In genomic region chrX:48513824-48514223, GRCm38 (mm10) we compare ENCODE assay signal across 7 mouse cellular contexts. TPM values are rescaled to one million over a fixed set of nuclear protein-coding genes. Genes with fewer than 3 reads are reported as not detected.
DNase-seq lines count a peak whose midpoint lies in the region; ATAC-seq and TF ChIP-seq lines count a peak whose summit lies in the region.

No protein-coding gene starts in this region.

- H3K36me3 ChIP-seq in embryonic facial prominence, embryonic 11.5 days (replicated peaks; ENCODE audit: control insufficient read depth, insufficient read depth, low read depth, low read length): no peaks in the 10 kb centered on the region
- H3K36me3 ChIP-seq in intestine, postnatal 0 days (ENCODE audit: control insufficient read depth, insufficient read depth): no peaks in the 10 kb centered on the region
- H3K36me3 ChIP-seq in neural tube, embryonic 12.5 days: no peaks in the 10 kb centered on the region

- H3K27ac ChIP-seq in embryonic facial prominence, embryonic 11.5 days (replicated peaks; ENCODE audit: low read depth, low read length): no peak overlapping the region
- 0 out of 2 replicates have a peak overlapping the region, but pooled peaks have one; percentile 1 for H3K27ac ChIP-seq in intestine, postnatal 0 days (ENCODE audit: low read depth, low read length)
- no peak overlapping the region for H3K27ac ChIP-seq in neural tube, embryonic 12.5 days

- H3K9me3 ChIP-seq in embryonic facial prominence, embryonic 11.5 days (replicated peaks; ENCODE audit: control insufficient read depth, low read length): no peaks in the 10 kb centered on the region
- no peaks in the 10 kb centered on the region for H3K9me3 ChIP-seq in intestine, postnatal 0 days (ENCODE audit: control insufficient read depth)
- H3K9me3 ChIP-seq in neural tube, embryonic 12.5 days: no peaks in the 10 kb centered on the region

- DNase-seq in thymus, postnatal 14 days: peak; percentile 2
- DNase-seq in thymus, postnatal 4 days: no peak
- peak; percentile 15 for DNase-seq in embryonic facial prominence, embryonic 11.5 days (ENCODE audit: low spot score)
- DNase-seq in cerebellum, adult 11-12 months: no peak
- DNase-seq in retina, postnatal 1 day: no peak

- H3K4me3 ChIP-seq in embryonic facial prominence, embryonic 11.5 days (ENCODE audit: low read depth, low read length): peak overlapping the region; percentile 50
- H3K4me3 ChIP-seq in intestine, postnatal 0 days (ENCODE audit: low read depth, low read length): peak overlapping the region; percentile 52
- H3K4me3 ChIP-seq in neural tube, embryonic 12.5 days: peak overlapping the region; percentile 48

- WGBS in embryonic facial prominence, embryonic 11.5 days: 20% methylated on average over 13 of the region's 13 CpGs
- WGBS in intestine, postnatal 0 days: 18% methylated on average over 13 of the region's 13 CpGs
- WGBS in neural tube, embryonic 12.5 days: 15% methylated on average over 13 of the region's 13 CpGs

- no peak overlapping the region for H3K9ac ChIP-seq in embryonic facial prominence, embryonic 11.5 days (replicated peaks; ENCODE audit: low read length)
- H3K9ac ChIP-seq in intestine, postnatal 0 days (ENCODE audit: low read depth, low read length): no peak overlapping the region
- no peak overlapping the region for H3K9ac ChIP-seq in neural tube, embryonic 12.5 days

- peak overlapping the region; percentile 21 for H3K4me2 ChIP-seq in embryonic facial prominence, embryonic 11.5 days (ENCODE audit: low read depth, low read length)
- H3K4me2 ChIP-seq in intestine, postnatal 0 days (replicated peaks; ENCODE audit: low read depth): peak overlapping the region; percentile 61
- H3K4me2 ChIP-seq in neural tube, embryonic 12.5 days (replicated peaks): peak overlapping the region; percentile 61

- no peaks in the 10 kb centered on the region for H3K4me1 ChIP-seq in embryonic facial prominence, embryonic 11.5 days (ENCODE audit: control insufficient read depth, insufficient read depth, low read length)
- no peaks in the 10 kb centered on the region for H3K4me1 ChIP-seq in intestine, postnatal 0 days (replicated peaks; ENCODE audit: control insufficient read depth, insufficient read depth, low read length)
- no peaks in the 10 kb centered on the region; the same call in 1 of the 2 replicates for H3K4me1 ChIP-seq in neural tube, embryonic 12.5 days

- no peak for TF ChIP-seq CTCF in intestine, postnatal 0 days (IDR thresholded peaks at IDR 0.05; ENCODE audit: low read depth)

- no peaks in the 10 kb centered on the region for H3K27me3 ChIP-seq in embryonic facial prominence, embryonic 11.5 days (ENCODE audit: control insufficient read depth, insufficient read depth, low read length)
- no peaks in the 10 kb centered on the region for H3K27me3 ChIP-seq in intestine, postnatal 0 days (replicated peaks; ENCODE audit: control insufficient read depth, insufficient read depth, low read length)
- H3K27me3 ChIP-seq in neural tube, embryonic 12.5 days (replicated peaks): no peaks in the 10 kb centered on the region

- no peak for ATAC-seq in embryonic facial prominence, embryonic 11.5 days (replicated peaks; ENCODE audit: insufficient number of reproducible peaks, low FRiP score, low TSS enrichment, low read depth)
- no peak for ATAC-seq in intestine, postnatal 0 days
- ATAC-seq in neural tube, embryonic 12.5 days (ENCODE audit: low FRiP score, low read depth): no peak

RNA-seq across cellular contexts. Expression of gene Aifm1, which starts 0.5 kb away (rescaled TPM):
- polyA plus RNA-seq in embryonic facial prominence, embryonic 11.5 days (2014; fragmentation: Nextera tagmentation; extraction: Ambion mirVana): 95.9 and 97.1 TPM in 2 replicates
- polyA plus RNA-seq in intestine, postnatal 0 days (2015; fragmentation: Nextera tagmentation; extraction: Ambion mirVana): 67.2 and 68.9 TPM in 2 replicates
- polyA plus RNA-seq in neural tube, embryonic 12.5 days (2016; fragmentation: Nextera tagmentation; extraction: Ambion mirVana): 56.0 and 58.8 TPM in 2 replicates

RNA-seq across cellular contexts. Expression of gene Rab33a, which starts 5.3 kb away (rescaled TPM):
- 9.1 and 9.4 TPM in 2 replicates for polyA plus RNA-seq in embryonic facial prominence, embryonic 11.5 days (2014; fragmentation: Nextera tagmentation; extraction: Ambion mirVana)
- polyA plus RNA-seq in intestine, postnatal 0 days (2015; fragmentation: Nextera tagmentation; extraction: Ambion mirVana): 1.6 and 2.4 TPM in 2 replicates
- 48.7 and 53.6 TPM in 2 replicates for polyA plus RNA-seq in neural tube, embryonic 12.5 days (2016; fragmentation: Nextera tagmentation; extraction: Ambion mirVana)

RNA-seq across cellular contexts. Expression of gene Elf4, which starts 50.9 kb away (rescaled TPM):
- 2.9 and 3.2 TPM in 2 replicates for polyA plus RNA-seq in embryonic facial prominence, embryonic 11.5 days (2014; fragmentation: Nextera tagmentation; extraction: Ambion mirVana)
- 10.6 and 11.1 TPM in 2 replicates for polyA plus RNA-seq in intestine, postnatal 0 days (2015; fragmentation: Nextera tagmentation; extraction: Ambion mirVana)
- 1.3 TPM in 2 replicates for polyA plus RNA-seq in neural tube, embryonic 12.5 days (2016; fragmentation: Nextera tagmentation; extraction: Ambion mirVana)

Comparison
In these comparisons a context has a peak if more than half of its experiments do, and no peak if none do; other contexts are left out.
1. DNase-seq: peak in thymus, postnatal 14 days (single experiment) and embryonic facial prominence, embryonic 11.5 days (single experiment); none in thymus, postnatal 4 days (single experiment), cerebellum, adult 11-12 months (single experiment) and retina, postnatal 1 day (single experiment).
2. Peak in every context shown above with its lines, with median percentiles within 50 percentile points of each other: H3K4me2 ChIP-seq and H3K4me3 ChIP-seq.